ENCODE assay signal across 7 mouse cellular contexts in genomic region chr4:59549977-59550560, GRCm38 (mm10). TPM values are rescaled to one million over a fixed set of nuclear protein-coding genes. Genes with fewer than 3 reads are reported as not detected.
DNase-seq lines count a peak whose midpoint lies in the region; ATAC-seq and TF ChIP-seq lines count a peak whose summit lies in the region.

No protein-coding gene starts in this region.

- peak overlapping the region; percentile 84; the same call in 1 of the 2 replicates for H3K9ac ChIP-seq in forebrain, embryonic 13.5 days
- H3K9ac ChIP-seq in liver, embryonic 12.5 days, result peak overlapping the region; percentile 88
- peak overlapping the region; percentile 88 for H3K9ac ChIP-seq in stomach, postnatal 0 days (ENCODE audit: low read length)

- 14% methylated on average over 11 of the region's 11 CpGs for WGBS in forebrain, embryonic 13.5 days
- WGBS in liver, embryonic 12.5 days (ENCODE audit: insufficient replicate concordance), result 21% methylated on average over 11 of the region's 11 CpGs
- WGBS in stomach, postnatal 0 days, result 10% methylated on average over 11 of the region's 11 CpGs

- no peak for TF ChIP-seq CTCF in stomach, postnatal 0 days (IDR thresholded peaks at IDR 0.05; ENCODE audit: low read depth)

- no peak for TF ChIP-seq EP300 in stomach, postnatal 0 days (optimal IDR thresholded peaks at IDR 0.05)

- DNase-seq in stomach, postnatal 0 days (ENCODE audit: low spot score), result no peak
- no peak for DNase-seq in cerebellum, adult 9-10 months
- no peak for DNase-seq in cerebellum, postnatal 14 days

- H3K27ac ChIP-seq in forebrain, embryonic 13.5 days, result no peak overlapping the region
- peak overlapping the region; percentile 100 for H3K27ac ChIP-seq in liver, embryonic 12.5 days
- peak overlapping the region; percentile 99 for H3K27ac ChIP-seq in stomach, postnatal 0 days (replicated peaks)

- H3K27me3 ChIP-seq in megakaryocyte, embryonic 14.5 days (replicated peaks), result no peaks in the 10 kb centered on the region
- peaks cover 9% of the 10 kb centered on the region; the same call in 1 of the 2 replicates for H3K27me3 ChIP-seq in forebrain, embryonic 13.5 days
- no peaks in the 10 kb centered on the region for H3K27me3 ChIP-seq in liver, embryonic 12.5 days (replicated peaks)
- no peaks in the 10 kb centered on the region for H3K27me3 ChIP-seq in stomach, postnatal 0 days (ENCODE audit: control insufficient read depth, insufficient read depth, low read length)

- peak overlapping the region; percentile 95 for H3K4me3 ChIP-seq in megakaryocyte, embryonic 14.5 days (replicated peaks)
- H3K4me3 ChIP-seq in forebrain, embryonic 13.5 days, result peak overlapping the region; percentile 80
- H3K4me3 ChIP-seq in liver, embryonic 12.5 days, result peak overlapping the region; percentile 95
- peak overlapping the region; percentile 98 for H3K4me3 ChIP-seq in stomach, postnatal 0 days (ENCODE audit: low read depth, low read length)

- ATAC-seq in megakaryocyte, adult 5-6 weeks (ENCODE audit: poor library complexity, severe bottlenecking), result no peak
- ATAC-seq in forebrain, embryonic 13.5 days, result no peak
- no peak for ATAC-seq in liver, embryonic 12.5 days
- no peak for ATAC-seq in stomach, postnatal 0 days (ENCODE audit: low FRiP score, low TSS enrichment)

- H3K4me2 ChIP-seq in forebrain, embryonic 13.5 days, result peak overlapping the region; percentile 77
- H3K4me2 ChIP-seq in liver, embryonic 12.5 days, result peak overlapping the region; percentile 83
- H3K4me2 ChIP-seq in stomach, postnatal 0 days (replicated peaks; ENCODE audit: low read depth), result peak overlapping the region; percentile 92

- no peaks in the 10 kb centered on the region for H3K9me3 ChIP-seq in megakaryocyte, embryonic 14.5 days
- H3K9me3 ChIP-seq in forebrain, embryonic 13.5 days (replicated peaks), result no peaks in the 10 kb centered on the region
- H3K9me3 ChIP-seq in liver, embryonic 12.5 days (replicated peaks), result no peaks in the 10 kb centered on the region
- H3K9me3 ChIP-seq in stomach, postnatal 0 days (ENCODE audit: control insufficient read depth, low read length), result no peaks in the 10 kb centered on the region

- peaks cover 30% of the 10 kb centered on the region for H3K4me1 ChIP-seq in megakaryocyte, embryonic 14.5 days
- H3K4me1 ChIP-seq in forebrain, embryonic 13.5 days, result peaks cover 6% of the 10 kb centered on the region; the same call in 1 of the 2 replicates
- H3K4me1 ChIP-seq in liver, embryonic 12.5 days, result peaks cover 44% of the 10 kb centered on the region
- no peaks in the 10 kb centered on the region for H3K4me1 ChIP-seq in stomach, postnatal 0 days (replicated peaks; ENCODE audit: control insufficient read depth, insufficient read depth)

- H3K36me3 ChIP-seq in megakaryocyte, embryonic 14.5 days (replicated peaks; ENCODE audit: low read length), result no peaks in the 10 kb centered on the region
- no peaks in the 10 kb centered on the region for H3K36me3 ChIP-seq in forebrain, embryonic 13.5 days (ENCODE audit: poor library complexity, severe bottlenecking)
- H3K36me3 ChIP-seq in liver, embryonic 12.5 days, result no peaks in the 10 kb centered on the region
- H3K36me3 ChIP-seq in stomach, postnatal 0 days (ENCODE audit: control insufficient read depth, insufficient read depth, low read length), result no peaks in the 10 kb centered on the region

RNA-seq across cellular contexts. Expression of gene Ptbp3, which starts 0.9 kb away (rescaled TPM):
- polyA plus RNA-seq in megakaryocyte, embryonic 14.5 days (2012; ENCODE audit: insufficient read depth, low replicate concordance), result 14.1 and 20.4 TPM in 2 replicates
- 341 TPM in 2 replicates for total RNA-seq in megakaryocyte, adult 5-6 weeks (2015)
- total RNA-seq in megakaryocyte, adult 5-6 weeks (2017), result 283 and 309 TPM in 2 replicates
- 16.0 and 18.7 TPM in 2 replicates for polyA plus RNA-seq in forebrain, embryonic 13.5 days (2015; fragmentation: Nextera tagmentation; extraction: Ambion mirVana)
- polyA plus RNA-seq in liver, embryonic 12.5 days (2016; fragmentation: Nextera tagmentation; extraction: Ambion mirVana), result 60.2 and 62.6 TPM in 2 replicates
- 34.3 and 34.8 TPM in 2 replicates for polyA plus RNA-seq in stomach, postnatal 0 days (2015; fragmentation: Nextera tagmentation; extraction: Ambion mirVana)

RNA-seq across cellular contexts. Expression of gene Hsdl2, which starts 31.3 kb away (rescaled TPM):
- polyA plus RNA-seq in megakaryocyte, embryonic 14.5 days (2012; ENCODE audit: insufficient read depth, low replicate concordance), result 0.64 and 2.2 TPM in 2 replicates
- 22.2 and 23.5 TPM in 2 replicates for total RNA-seq in megakaryocyte, adult 5-6 weeks (2015)
- 22.3 and 27.6 TPM in 2 replicates for total RNA-seq in megakaryocyte, adult 5-6 weeks (2017)
- 24.0 and 26.4 TPM in 2 replicates for polyA plus RNA-seq in forebrain, embryonic 13.5 days (2015; fragmentation: Nextera tagmentation; extraction: Ambion mirVana)
- polyA plus RNA-seq in liver, embryonic 12.5 days (2016; fragmentation: Nextera tagmentation; extraction: Ambion mirVana), result 18.8 TPM in 2 replicates
- 47.8 and 49.4 TPM in 2 replicates for polyA plus RNA-seq in stomach, postnatal 0 days (2015; fragmentation: Nextera tagmentation; extraction: Ambion mirVana)
